Mouse (Mus musculus) midbrain, embryonic 14.5 days (tissue): ENCODE results near the gene Hs6st1. TPM values are rescaled to one million over a fixed set of nuclear protein-coding genes. Genes with fewer than 3 reads are reported as not detected.

Experiments used
- ATAC-seq: fragments of 200-750 bp; cut with Nextera tagmentation; 2 replicates; pipeline ENCODE4 v1.8.0; 2017; ENCODE audit warnings: moderate number of reproducible peaks, moderate library complexity; ENCODE audit not compliant: low FRiP score, low TSS enrichment
- DNase-seq: peaks from one replicate; pipeline ENCODE4 v3.0.0-alpha.2; 2015
- H3K27ac ChIP-seq: fragments of 300-500 bp; sonication (generic); replicated peaks from 2 replicates; pipeline ENCODE4 v1.5.1; 2014; ENCODE audit warnings: mild to moderate bottlenecking, low read depth, low read length, moderate library complexity
- H3K27me3 ChIP-seq: fragments of 300-500 bp; sonication (generic); 2 replicates; pipeline ENCODE4 v1.6.1; 2014; ENCODE audit warnings: low read length, control low read depth, mixed read lengths; ENCODE audit not compliant: control insufficient read depth, insufficient read depth
- H3K36me3 ChIP-seq: fragments of 300-500 bp; sonication (generic); 2 replicates; pipeline ENCODE4 v1.6.1; 2014; ENCODE audit warnings: low read length, control low read depth; ENCODE audit not compliant: control insufficient read depth, insufficient read depth
- H3K4me1 ChIP-seq: fragments of 300-500 bp; sonication (generic); 2 replicates; pipeline ENCODE4 v1.6.1; 2014; ENCODE audit warnings: mild to moderate bottlenecking, antibody characterized with exemption, low read length, control low read depth; ENCODE audit not compliant: control insufficient read depth, insufficient read depth
- H3K4me2 ChIP-seq: fragments of 300-500 bp; sonication (generic); 2 replicates; pipeline ENCODE4 v1.6.1; 2014; ENCODE audit warnings: mild to moderate bottlenecking, low read length, moderate library complexity
- H3K4me3 ChIP-seq: fragments of 300-500 bp; sonication (generic); replicated peaks from 2 replicates; pipeline ENCODE4 v1.5.1; 2014; ENCODE audit warnings: low read depth, low read length
- H3K9ac ChIP-seq: fragments of 300-500 bp; sonication (generic); replicated peaks from 2 replicates; pipeline ENCODE4 v1.6.1; 2014; ENCODE audit warnings: mild to moderate bottlenecking, low read length, moderate library complexity
- H3K9me3 ChIP-seq: fragments of 300-500 bp; sonication (generic); 2 replicates; pipeline ENCODE4 v1.6.1; 2016; ENCODE audit warnings: low read length, control low read depth, mixed read lengths; ENCODE audit not compliant: control insufficient read depth
- WGBS: fragments of 180-500 bp; shearing (Covaris S2); extraction: QIAGEN DNeasy Blood & Tissue Kit; methylation state at CpG from one replicate; pipeline ENCODE4 v1.1.7; 2014; 5-methylcytosine and 5-hydroxymethylcytosine counted together
- polyA plus RNA-seq: library from polyadenylated mRNA; unstranded; fragments of >200 nt; fragmentation: Nextera tagmentation; extraction: Ambion mirVana; gene quantifications from 2 replicates; pipeline ENCODE4 v1.2.1, GENCODE M21; 2014

Gene Hs6st1
- polyA plus RNA-seq, 1 experiment from 2014 or later, result 18.5 TPM

GRCm38 (mm10) chr1:36052672-36053071 is 15.5 kb upstream of the Hs6st1 start:
- Histone ChIP-seq H3K4me2 (no peak overlapping the region), H3K4me1 (no peaks in the 10 kb centered on the region), H3K27me3 (no peaks in the 10 kb centered on the region), H3K27ac (no peak overlapping the region), H3K9me3 (no peaks in the 10 kb centered on the region), H3K9ac (no peak overlapping the region), H3K4me3 (no peak overlapping the region), H3K36me3 (no peaks in the 10 kb centered on the region)
- DNase-seq, result no peak
- WGBS, result 94% methylated on average over 5 of the region's 5 CpGs
- no peak for ATAC-seq

- H3K9ac ChIP-seq, result no peak overlapping the region
- H3K27ac ChIP-seq, result no peak overlapping the region
- H3K9me3 ChIP-seq, result no peaks in the 10 kb centered on the region
- no peaks in the 10 kb centered on the region for H3K27me3 ChIP-seq
- no peak overlapping the region for H3K4me2 ChIP-seq
- ATAC-seq, result no peak
- DNase-seq, result no peak
- 96% methylated on average over 2 of the region's 2 CpGs for WGBS
- no peak overlapping the region for H3K4me3 ChIP-seq
- H3K36me3 ChIP-seq, result no peaks in the 10 kb centered on the region
- H3K4me1 ChIP-seq, result no peaks in the 10 kb centered on the region
Observed at GRCm38 (mm10) chr1:36053566-36053965, 14.6 kb upstream of the Hs6st1 start.

- no peaks in the 10 kb centered on the region for H3K36me3 ChIP-seq
- H3K27me3 ChIP-seq, result no peaks in the 10 kb centered on the region
- no peak overlapping the region for H3K4me2 ChIP-seq
- no peak overlapping the region for H3K27ac ChIP-seq
- H3K9me3 ChIP-seq, result no peaks in the 10 kb centered on the region
- 91% methylated on average over 9 of the region's 9 CpGs for WGBS
- no peak for DNase-seq
- no peak overlapping the region for H3K9ac ChIP-seq
- no peak overlapping the region for H3K4me3 ChIP-seq
- H3K4me1 ChIP-seq, result no peaks in the 10 kb centered on the region
- ATAC-seq, result no peak
Observed at GRCm38 (mm10) chr1:36054182-36054966, 13.8 kb upstream of the Hs6st1 start.

GRCm38 (mm10) chr1:36054967-36055357 is 13.2 kb upstream of the Hs6st1 start:
- no peak overlapping the region for H3K9ac ChIP-seq
- H3K36me3 ChIP-seq, result no peaks in the 10 kb centered on the region
- no peaks in the 10 kb centered on the region for H3K27me3 ChIP-seq
- H3K4me1 ChIP-seq, result 0 out of 2 replicates have a peak, but pooled peaks cover 3% of the 10 kb centered on the region
- DNase-seq, result no peak
- no peak overlapping the region for H3K4me3 ChIP-seq
- H3K27ac ChIP-seq, result no peak overlapping the region
- 96% methylated on average over 7 of the region's 7 CpGs for WGBS
- no peaks in the 10 kb centered on the region for H3K9me3 ChIP-seq
- H3K4me2 ChIP-seq, result no peak overlapping the region
- ATAC-seq, result no peak

GRCm38 (mm10) chr1:36059351-36059750 is 8.8 kb upstream of the Hs6st1 start:
- DNase-seq, result no peak
- H3K4me2 ChIP-seq, result no peak overlapping the region
- no peaks in the 10 kb centered on the region for H3K27me3 ChIP-seq
- H3K9ac ChIP-seq, result no peak overlapping the region
- WGBS, result 86% methylated on average over 6 of the region's 6 CpGs
- ATAC-seq, result no peak
- H3K36me3 ChIP-seq, result no peaks in the 10 kb centered on the region
- H3K9me3 ChIP-seq, result no peaks in the 10 kb centered on the region
- no peak overlapping the region for H3K27ac ChIP-seq
- H3K4me1 ChIP-seq, result peaks cover 10% of the 10 kb centered on the region; the same call in 1 of the 2 replicates
- H3K4me3 ChIP-seq, result no peak overlapping the region

GRCm38 (mm10) chr1:36059959-36060953 is 7.9 kb upstream of the Hs6st1 start:
- no peaks in the 10 kb centered on the region for H3K27me3 ChIP-seq
- H3K36me3 ChIP-seq, result no peaks in the 10 kb centered on the region
- DNase-seq (peak; percentile 31), ATAC-seq (no peak)
- WGBS, result 23% methylated on average over 13 of the region's 13 CpGs
- H3K9me3 ChIP-seq, result no peaks in the 10 kb centered on the region
- no peak overlapping the region for H3K9ac ChIP-seq
- H3K4me2 ChIP-seq, result no peak overlapping the region
- no peak overlapping the region for H3K27ac ChIP-seq
- no peak overlapping the region for H3K4me3 ChIP-seq
- peaks cover 16% of the 10 kb centered on the region; the same call in 1 of the 2 replicates for H3K4me1 ChIP-seq

- H3K9ac ChIP-seq, result no peak overlapping the region
- H3K4me2 ChIP-seq, result no peak overlapping the region
- H3K27ac ChIP-seq, result no peak overlapping the region
- 67% methylated on average over 11 of the region's 11 CpGs for WGBS
- no peak for DNase-seq
- no peaks in the 10 kb centered on the region for H3K27me3 ChIP-seq
- H3K36me3 ChIP-seq, result no peaks in the 10 kb centered on the region
- H3K9me3 ChIP-seq, result no peaks in the 10 kb centered on the region
- no peak for ATAC-seq
- H3K4me3 ChIP-seq, result no peak overlapping the region
- H3K4me1 ChIP-seq, result peaks cover 23% of the 10 kb centered on the region; the same call in 1 of the 2 replicates
Observed at GRCm38 (mm10) chr1:36061211-36061915, 6.8 kb upstream of the Hs6st1 start.

- Histone ChIP-seq H3K36me3 (no peaks in the 10 kb centered on the region), H3K4me1 (peaks cover 23% of the 10 kb centered on the region; the same call in 1 of the 2 replicates), H3K9ac (no peak overlapping the region), H3K27me3 (no peaks in the 10 kb centered on the region), H3K4me3 (no peak overlapping the region), H3K4me2 (no peak overlapping the region), H3K9me3 (no peaks in the 10 kb centered on the region), H3K27ac (no peak overlapping the region)
- ATAC-seq (no peak), DNase-seq (no peak)
- 83% methylated on average over 11 of the region's 11 CpGs for WGBS
Observed at GRCm38 (mm10) chr1:36062088-36062805, 6.0 kb upstream of the Hs6st1 start.
